ENCODE assay signal across 11 mouse cellular contexts in genomic region chr1:193433493-193434021, GRCm38 (mm10).
DNase-seq lines count a peak whose midpoint lies in the region; ATAC-seq and TF ChIP-seq lines count a peak whose summit lies in the region.
"Had no signal": no experiment of that assay in that cellular context is flagged by ENCODE, and none has a peak within 500 bp of the region (broad histone marks: within the 10 kb centered on the region; RNA-seq: fewer than 3 reads in every experiment).

No protein-coding gene starts in this region.

- ATAC-seq in intestine, embryonic 16.5 days, result no peak
- no peak for ATAC-seq in intestine, postnatal 0 days
- peak; percentile 74 for ATAC-seq in embryonic facial prominence, embryonic 14.5 days (ENCODE audit: low read depth)
- ATAC-seq in neural tube, embryonic 14.5 days (ENCODE audit: low read depth), result peak; percentile 80
- ATAC-seq in stomach, postnatal 0 days (ENCODE audit: low FRiP score, low TSS enrichment), result no peak

- TF ChIP-seq EP300 in stomach, postnatal 0 days (optimal IDR thresholded peaks at IDR 0.05), result no peak

- peak; percentile 68 for DNase-seq in embryonic facial prominence, embryonic 14.5 days (ENCODE audit: low spot score)
- DNase-seq in layer of hippocampus, adult 2 months (ENCODE audit: low spot score in 2 of 2), result peak; percentile 31 to 40
- DNase-seq in spleen, postnatal 14 days (ENCODE audit: low spot score in 2 of 2), result no peak
- DNase-seq in stomach, postnatal 0 days (ENCODE audit: low spot score), result no peak
- DNase-seq in left cerebral cortex, adult 2 months (ENCODE audit: extremely low spot score in 1 of 2, low spot score in 2 of 2), result no peak
- DNase-seq: gastrocnemius, postnatal 14 days; lung, embryonic 14.5 days had no signal

- H3K9ac ChIP-seq in intestine, embryonic 16.5 days (ENCODE audit: low read depth, low read length), result 0 out of 2 replicates have a peak overlapping the region, but pooled peaks have one; percentile 5
- H3K9ac ChIP-seq in intestine, postnatal 0 days (ENCODE audit: low read depth, low read length), result no peak overlapping the region
- H3K9ac ChIP-seq in embryonic facial prominence, embryonic 14.5 days (ENCODE audit: low read depth, low read length), result no peak overlapping the region
- H3K9ac ChIP-seq in neural tube, embryonic 14.5 days (replicated peaks; ENCODE audit: low read depth, low read length), result 0 out of 2 replicates have a peak overlapping the region, but pooled peaks have one; percentile 8
- no peak overlapping the region for H3K9ac ChIP-seq in stomach, postnatal 0 days (ENCODE audit: low read length)
- H3K9ac ChIP-seq: lung, embryonic 14.5 days had no signal

- no peaks in the 10 kb centered on the region for H3K27me3 ChIP-seq in intestine, embryonic 16.5 days (replicated peaks; ENCODE audit: control insufficient read depth, insufficient read depth, low read length)
- no peaks in the 10 kb centered on the region for H3K27me3 ChIP-seq in intestine, postnatal 0 days (replicated peaks; ENCODE audit: control insufficient read depth, insufficient read depth, low read length)
- no peaks in the 10 kb centered on the region for H3K27me3 ChIP-seq in embryonic facial prominence, embryonic 14.5 days (replicated peaks; ENCODE audit: control insufficient read depth, insufficient read depth, low read length)
- no peaks in the 10 kb centered on the region for H3K27me3 ChIP-seq in neural tube, embryonic 14.5 days (ENCODE audit: control insufficient read depth, insufficient read depth, low read length)
- H3K27me3 ChIP-seq in stomach, postnatal 0 days (ENCODE audit: control insufficient read depth, insufficient read depth, low read length), result no peaks in the 10 kb centered on the region

- no peaks in the 10 kb centered on the region for H3K9me3 ChIP-seq in intestine, embryonic 16.5 days (ENCODE audit: control insufficient read depth, low read length)
- H3K9me3 ChIP-seq in intestine, postnatal 0 days (ENCODE audit: control insufficient read depth), result no peaks in the 10 kb centered on the region
- no peaks in the 10 kb centered on the region for H3K9me3 ChIP-seq in embryonic facial prominence, embryonic 14.5 days (ENCODE audit: control insufficient read depth, low read length)
- H3K9me3 ChIP-seq in neural tube, embryonic 14.5 days (ENCODE audit: control insufficient read depth, low read length), result no peaks in the 10 kb centered on the region
- no peaks in the 10 kb centered on the region for H3K9me3 ChIP-seq in stomach, postnatal 0 days (ENCODE audit: control insufficient read depth, low read length)

- peaks cover 2% of the 10 kb centered on the region; the same call in 1 of the 2 replicates for H3K4me1 ChIP-seq in intestine, embryonic 16.5 days (ENCODE audit: control insufficient read depth, insufficient read depth, low read length)
- no peaks in the 10 kb centered on the region for H3K4me1 ChIP-seq in intestine, postnatal 0 days (replicated peaks; ENCODE audit: control insufficient read depth, insufficient read depth, low read length)
- peaks cover 6% of the 10 kb centered on the region; the same call in 1 of the 2 replicates for H3K4me1 ChIP-seq in embryonic facial prominence, embryonic 14.5 days (ENCODE audit: control insufficient read depth, insufficient read depth, low read length)
- peaks cover 24% of the 10 kb centered on the region for H3K4me1 ChIP-seq in neural tube, embryonic 14.5 days (ENCODE audit: control insufficient read depth, insufficient read depth, low read length)
- H3K4me1 ChIP-seq in stomach, postnatal 0 days (replicated peaks; ENCODE audit: control insufficient read depth, insufficient read depth), result no peaks in the 10 kb centered on the region

- no peak overlapping the region for H3K4me3 ChIP-seq in intestine, embryonic 16.5 days (ENCODE audit: low read length)
- no peak overlapping the region for H3K4me3 ChIP-seq in intestine, postnatal 0 days (ENCODE audit: low read depth, low read length)
- no peak overlapping the region for H3K4me3 ChIP-seq in embryonic facial prominence, embryonic 14.5 days (ENCODE audit: low read depth, low read length)
- H3K4me3 ChIP-seq in layer of hippocampus, adult 2 months, result no peak overlapping the region
- H3K4me3 ChIP-seq in neural tube, embryonic 14.5 days (ENCODE audit: low read depth, low read length), result no peak overlapping the region
- no peak overlapping the region for H3K4me3 ChIP-seq in stomach, postnatal 0 days (ENCODE audit: low read depth, low read length)
- no peak overlapping the region for H3K4me3 ChIP-seq in left cerebral cortex, adult 2 months

- no peaks in the 10 kb centered on the region for H3K36me3 ChIP-seq in intestine, embryonic 16.5 days (ENCODE audit: control insufficient read depth, insufficient read depth, low read length)
- H3K36me3 ChIP-seq in intestine, postnatal 0 days (ENCODE audit: control insufficient read depth, insufficient read depth), result no peaks in the 10 kb centered on the region
- no peaks in the 10 kb centered on the region for H3K36me3 ChIP-seq in embryonic facial prominence, embryonic 14.5 days (ENCODE audit: control insufficient read depth, insufficient read depth, low read length)
- H3K36me3 ChIP-seq in neural tube, embryonic 14.5 days (ENCODE audit: control insufficient read depth, insufficient read depth, low read length), result no peaks in the 10 kb centered on the region
- no peaks in the 10 kb centered on the region for H3K36me3 ChIP-seq in stomach, postnatal 0 days (ENCODE audit: control insufficient read depth, insufficient read depth, low read length)

- WGBS in intestine, embryonic 16.5 days, result 35% methylated on average over 7 of the region's 7 CpGs
- 53% methylated on average over 7 of the region's 7 CpGs for WGBS in intestine, postnatal 0 days
- 18% methylated on average over 7 of the region's 7 CpGs for WGBS in embryonic facial prominence, embryonic 14.5 days
- WGBS in neural tube, embryonic 14.5 days, result 11% methylated on average over 7 of the region's 7 CpGs
- 44% methylated on average over 7 of the region's 7 CpGs for WGBS in stomach, postnatal 0 days

- no peak overlapping the region for H3K4me2 ChIP-seq in intestine, embryonic 16.5 days (ENCODE audit: low read depth, low read length)
- H3K4me2 ChIP-seq in intestine, postnatal 0 days (replicated peaks; ENCODE audit: low read depth), result no peak overlapping the region
- H3K4me2 ChIP-seq in embryonic facial prominence, embryonic 14.5 days (ENCODE audit: low read depth, low read length), result no peak overlapping the region
- H3K4me2 ChIP-seq in neural tube, embryonic 14.5 days (ENCODE audit: low read depth, low read length), result no peak overlapping the region
- no peak overlapping the region for H3K4me2 ChIP-seq in stomach, postnatal 0 days (replicated peaks; ENCODE audit: low read depth)
- H3K4me2 ChIP-seq: lung, embryonic 14.5 days had no signal

- no peak overlapping the region for H3K27ac ChIP-seq in intestine, embryonic 16.5 days (ENCODE audit: low read length)
- no peak overlapping the region for H3K27ac ChIP-seq in intestine, postnatal 0 days (ENCODE audit: low read depth, low read length)
- H3K27ac ChIP-seq in embryonic facial prominence, embryonic 14.5 days (replicated peaks; ENCODE audit: low read depth, low read length), result no peak overlapping the region
- no peak overlapping the region for H3K27ac ChIP-seq in layer of hippocampus, adult 2 months
- H3K27ac ChIP-seq in neural tube, embryonic 14.5 days (ENCODE audit: low read depth, low read length), result peak overlapping the region; percentile 66
- no peak overlapping the region for H3K27ac ChIP-seq in stomach, postnatal 0 days (replicated peaks)
- H3K27ac ChIP-seq in left cerebral cortex, adult 2 months, result no peak overlapping the region
- H3K27ac ChIP-seq: kidney, postnatal 0 days had no signal

- TF ChIP-seq CTCF in intestine, postnatal 0 days (IDR thresholded peaks at IDR 0.05; ENCODE audit: low read depth), result no peak
- no peak for TF ChIP-seq CTCF in layer of hippocampus, adult 2 months (conservative IDR thresholded peaks at IDR 0.05)
- no peak for TF ChIP-seq CTCF in stomach, postnatal 0 days (IDR thresholded peaks at IDR 0.05; ENCODE audit: low read depth)
- no peak for TF ChIP-seq CTCF in left cerebral cortex, adult 2 months (IDR thresholded peaks at IDR 0.05)

- intact Hi-C loops in left cerebral cortex, adult 2 months (cut with DNase I), result no loop called here

Comparison
In these comparisons a context has a peak if more than half of its experiments do, and no peak if none do; other contexts are left out.
1. H3K9ac ChIP-seq: peak in intestine, embryonic 16.5 days (single experiment) and neural tube, embryonic 14.5 days (single experiment); none in intestine, postnatal 0 days (single experiment), embryonic facial prominence, embryonic 14.5 days (single experiment) and stomach, postnatal 0 days (single experiment).
2. ATAC-seq: peak in embryonic facial prominence, embryonic 14.5 days (single experiment) and neural tube, embryonic 14.5 days (single experiment); none in intestine, embryonic 16.5 days (single experiment), intestine, postnatal 0 days (single experiment) and stomach, postnatal 0 days (single experiment).
3. DNase-seq: peak in embryonic facial prominence, embryonic 14.5 days (single experiment) and layer of hippocampus, adult 2 months (2 of 2); none in spleen, postnatal 14 days (0 of 2), stomach, postnatal 0 days (single experiment) and left cerebral cortex, adult 2 months (0 of 2).